Mouse (Mus musculus) liver, adult 2 months (tissue): ENCODE results near the gene Mmp15. TPM values are rescaled to one million over a fixed set of nuclear protein-coding genes. Genes with fewer than 3 reads are reported as not detected.

Experiments
- DNase-seq: peaks from one replicate; pipeline ENCODE4 v3.0.0-alpha.2; 2011; ENCODE audit warnings: low read depth, low spot score; ENCODE audit errors: extremely low read depth
- H3K27ac ChIP-seq: fragments of 200-500 bp; replicated peaks from 2 replicates; pipeline ENCODE4 v1.5.1; 2012; ENCODE audit warnings: low read depth, mild to moderate bottlenecking, control low read depth, inconsistent platforms, low read length; ENCODE audit not compliant: insufficient read depth
- H3K27me3 ChIP-seq: fragments of 200-500 bp; 2 replicates; pipeline ENCODE4 v1.6.1; 2012; ENCODE audit warnings: mild to moderate bottlenecking, moderate library complexity, low read length, inconsistent platforms; ENCODE audit not compliant: control insufficient read depth, insufficient read depth
- H3K36me3 ChIP-seq: fragments of 200-500 bp; 2 replicates; pipeline ENCODE4 v1.6.1; 2012; ENCODE audit warnings: low read length, inconsistent platforms; ENCODE audit not compliant: control insufficient read depth, insufficient read depth
- H3K4me1 ChIP-seq: fragments of 200-500 bp; 2 replicates; pipeline ENCODE4 v1.6.1; 2011; ENCODE audit warnings: low read length; ENCODE audit not compliant: control insufficient read depth, insufficient read depth
- H3K4me3 ChIP-seq: fragments of 200-500 bp; 2 replicates; pipeline ENCODE4 v1.5.1; 2011; ENCODE audit warnings: low read depth, mild to moderate bottlenecking, control low read depth, low read length, moderate library complexity; ENCODE audit not compliant: insufficient read depth
- H3K79me2 ChIP-seq: fragments of 200-500 bp; 2 replicates; pipeline ENCODE4 v1.6.1; 2012; ENCODE audit warnings: inconsistent platforms, mild to moderate bottlenecking, low read length, moderate library complexity; ENCODE audit not compliant: control insufficient read depth, insufficient read depth
- H3K9ac ChIP-seq: fragments of 200-500 bp; 2 replicates; pipeline ENCODE4 v1.6.1; 2012; ENCODE audit warnings: low read depth, mild to moderate bottlenecking, control low read depth, inconsistent platforms, low read length
- CTCF ChIP-seq: fragments of 200-500 bp; IDR thresholded peaks from 2 replicates; pipeline ENCODE4 v1.5.1; 2011; ENCODE audit warnings: low read depth, low read length, control low read depth
- POLR2A ChIP-seq: fragments of 200-500 bp; IDR thresholded peaks from 2 replicates; pipeline ENCODE4 v1.6.1; 2011; ENCODE audit warnings: low read length, control low read depth; ENCODE audit not compliant: insufficient read depth; ENCODE audit errors: extremely low read depth
- WGBS: fragments of 180-500 bp; shearing (Covaris S2); methylation state at CpG from one replicate; pipeline ENCODE4 v1.1.7; 2018; 5-methylcytosine and 5-hydroxymethylcytosine counted together
- polyA plus RNA-seq: library from polyadenylated mRNA; depleted of rRNA; stranded (reverse); fragments of >200 nt; gene quantifications from 2 replicates; pipeline ENCODE4 v1.2.3, GENCODE M21; 2012
- total RNA-seq: library from RNA; depleted of rRNA; stranded (reverse); fragments of >200 nt; gene quantifications from 2 replicates; pipeline ENCODE4 v1.2.3, GENCODE M21; 2014

Gene Mmp15
- total and polyA plus RNA-seq, 2 experiments = 6.5 to 16.5 TPM

DNA sequence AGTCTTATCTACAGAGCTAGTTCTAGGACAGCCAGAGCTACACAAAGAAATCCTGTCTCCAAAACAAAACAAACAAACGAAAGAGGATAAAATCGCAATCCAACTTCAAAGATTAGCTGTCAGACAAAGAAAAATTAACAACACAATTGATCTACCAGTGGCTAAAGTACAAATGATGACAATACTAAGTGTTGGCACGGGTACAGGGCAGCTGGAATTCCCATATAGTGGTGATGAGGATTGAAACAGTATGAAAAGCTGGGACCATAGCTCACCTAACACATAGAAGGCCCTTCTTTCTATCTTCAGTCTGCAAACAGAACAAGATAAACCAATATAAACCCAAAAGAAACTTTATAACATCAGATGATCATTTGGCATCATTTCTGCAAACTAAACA is 29.5 kb downstream of the Mmp15 start:
- Histone ChIP-seq H3K9ac (no peak overlapping the region), H3K27me3 (no peaks in the 10 kb centered on the region), H3K79me2 (no peaks in the 10 kb centered on the region), H3K4me1 (peaks cover 10% of the 10 kb centered on the region), H3K4me3 (no peak overlapping the region), H3K27ac (no peak overlapping the region), H3K36me3 (no peaks in the 10 kb centered on the region)
- DNase-seq = no peak
- 51% methylated on average over 3 of the region's 3 CpGs for WGBS
- TF ChIP-seq POLR2A = no peak
- no peak for TF ChIP-seq CTCF

DNA sequence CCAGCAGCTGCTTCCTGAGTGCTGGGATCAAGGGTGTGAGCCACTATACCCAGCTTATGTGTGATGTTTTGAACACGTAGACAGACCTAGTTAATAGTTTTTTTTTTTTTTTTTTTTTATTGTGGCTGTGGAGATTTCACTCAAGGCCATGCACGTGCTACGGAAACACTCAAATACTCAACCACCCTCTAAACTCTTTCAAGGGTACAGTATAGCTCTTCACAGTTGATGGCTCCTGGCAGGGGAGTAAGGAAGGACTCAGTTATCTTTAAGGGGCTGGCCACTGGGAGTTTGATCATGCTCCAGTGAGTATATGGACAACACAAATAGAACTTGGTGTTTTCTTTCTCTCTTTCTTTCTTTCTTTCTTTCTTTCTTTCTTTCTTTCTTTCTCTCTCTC is 32.4 kb downstream of the Mmp15 start:
- H3K79me2 ChIP-seq = no peaks in the 10 kb centered on the region
- no peaks in the 10 kb centered on the region for H3K36me3 ChIP-seq
- 95% methylated on average over 3 of the region's 3 CpGs for WGBS

DNA sequence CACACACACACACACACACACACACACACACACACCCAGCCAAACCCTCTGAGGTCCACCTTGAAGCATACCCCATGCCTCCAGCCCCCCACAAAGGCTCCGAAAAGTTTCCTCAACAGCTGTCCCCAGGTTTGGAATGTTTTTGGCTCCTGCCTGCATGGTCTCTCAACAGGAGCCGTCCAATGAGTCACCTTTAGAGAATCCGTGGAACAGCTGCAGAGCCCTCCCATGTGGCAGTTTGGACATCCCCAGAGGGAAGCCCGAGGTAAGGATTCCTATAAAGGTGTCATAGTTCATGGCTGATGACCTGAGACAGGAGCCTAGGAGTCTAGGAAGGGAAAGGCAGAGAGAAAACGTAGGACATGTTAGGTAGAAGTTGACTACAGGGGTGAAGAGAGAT is 34.0 kb downstream of the Mmp15 start:
- DNase-seq = no peak
- Histone ChIP-seq H3K79me2 (no peaks in the 10 kb centered on the region), H3K4me3 (no peak overlapping the region), H3K4me1 (no peaks in the 10 kb centered on the region), H3K27me3 (no peaks in the 10 kb centered on the region), H3K9ac (no peak overlapping the region), H3K27ac (no peak overlapping the region), H3K36me3 (no peaks in the 10 kb centered on the region)
- 88% methylated on average over 5 of the region's 5 CpGs for WGBS
- TF ChIP-seq POLR2A = no peak
- TF ChIP-seq CTCF = no peak

More for the DNA sequence above, 32.4 kb downstream of the Mmp15 start:
- H3K4me3 ChIP-seq = no peak overlapping the region
- no peak for DNase-seq
- no peaks in the 10 kb centered on the region for H3K27me3 ChIP-seq
- no peak overlapping the region for H3K27ac ChIP-seq
- H3K9ac ChIP-seq = no peak overlapping the region
- TF ChIP-seq CTCF (no peak), POLR2A (no peak)
- H3K4me1 ChIP-seq = no peaks in the 10 kb centered on the region

DNA sequence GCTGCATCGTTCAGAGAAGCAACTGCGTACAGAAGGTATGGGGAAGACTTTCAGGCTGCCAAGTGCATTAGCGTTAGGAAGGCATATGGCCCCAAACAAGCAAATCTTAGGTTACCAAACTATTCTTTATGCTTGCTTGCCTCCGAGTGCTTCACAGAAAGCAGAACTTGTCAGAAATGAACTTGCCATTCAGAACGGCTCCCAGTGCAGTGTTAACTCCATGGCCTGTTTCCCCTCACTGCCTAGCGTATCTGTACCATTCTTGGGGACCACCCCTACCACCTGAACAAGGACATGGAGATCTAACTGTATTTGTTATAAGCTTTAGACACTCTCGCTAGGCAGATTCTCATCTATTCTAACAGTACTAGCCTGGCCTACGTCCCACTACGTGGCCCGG is 35.2 kb downstream of the Mmp15 start:
- no peak overlapping the region for H3K27ac ChIP-seq
- no peak overlapping the region for H3K4me3 ChIP-seq
- 92% methylated on average over 10 of the region's 10 CpGs for WGBS
- H3K79me2 ChIP-seq = no peaks in the 10 kb centered on the region
- no peak for DNase-seq
- H3K9ac ChIP-seq = no peak overlapping the region
- H3K36me3 ChIP-seq = no peaks in the 10 kb centered on the region
- no peaks in the 10 kb centered on the region for H3K27me3 ChIP-seq
- H3K4me1 ChIP-seq = no peaks in the 10 kb centered on the region
- TF ChIP-seq POLR2A = no peak
- TF ChIP-seq CTCF = no peak

DNA sequence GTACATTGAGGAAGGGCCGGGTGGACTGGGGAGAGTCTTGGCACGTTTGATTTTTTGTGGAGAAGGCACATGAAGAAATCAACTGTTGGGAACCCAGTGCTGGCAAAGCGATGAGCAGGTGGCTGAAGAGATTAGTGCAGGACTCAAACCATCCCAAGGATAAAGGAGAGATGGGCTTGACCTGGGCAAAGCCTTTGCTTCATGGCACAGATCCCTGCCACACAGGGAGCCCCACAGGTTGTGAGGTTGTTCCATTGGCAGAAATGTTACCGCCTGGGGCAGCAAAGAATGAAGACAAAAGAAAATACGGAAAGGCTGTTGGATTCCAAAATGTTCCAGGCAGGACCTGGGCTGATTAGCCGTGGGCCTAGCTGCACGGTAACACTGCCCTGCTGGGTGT is 35.9 kb downstream of the Mmp15 start:
- Histone ChIP-seq H3K27ac (no peak overlapping the region), H3K4me1 (no peaks in the 10 kb centered on the region), H3K36me3 (no peaks in the 10 kb centered on the region), H3K4me3 (no peak overlapping the region), H3K9ac (no peak overlapping the region), H3K79me2 (no peaks in the 10 kb centered on the region), H3K27me3 (no peaks in the 10 kb centered on the region)
- no peak for DNase-seq
- TF ChIP-seq POLR2A (no peak), CTCF (no peak)
- 93% methylated on average over 7 of the region's 7 CpGs for WGBS

DNA sequence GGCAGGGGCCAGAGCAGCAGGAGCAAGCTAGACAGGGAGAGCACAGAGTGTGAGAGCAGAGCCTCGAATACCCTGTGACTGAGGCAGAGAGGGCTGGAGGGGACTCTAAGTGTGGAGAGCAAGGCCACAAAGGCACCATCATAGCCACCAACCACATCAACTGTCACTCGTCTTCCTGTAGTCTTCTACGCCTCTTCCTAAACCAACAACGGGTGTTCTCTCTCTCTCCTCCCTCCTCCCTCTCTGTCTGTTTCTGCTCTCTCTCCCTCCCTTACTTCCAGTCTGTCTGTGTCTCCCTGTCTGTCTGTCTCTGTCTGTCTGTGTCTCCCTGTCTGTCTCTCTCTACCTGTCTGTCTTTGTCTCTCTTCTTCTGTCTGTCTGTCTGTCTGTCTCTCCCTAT is 38.2 kb downstream of the Mmp15 start:
- Histone ChIP-seq H3K27ac (no peak overlapping the region), H3K36me3 (no peaks in the 10 kb centered on the region), H3K79me2 (no peaks in the 10 kb centered on the region), H3K4me1 (no peaks in the 10 kb centered on the region), H3K27me3 (no peaks in the 10 kb centered on the region), H3K4me3 (no peak overlapping the region), H3K9ac (no peak overlapping the region)
- 59% methylated on average over 4 of the region's 4 CpGs for WGBS
- TF ChIP-seq CTCF (no peak), POLR2A (no peak)
- DNase-seq = no peak

DNA sequence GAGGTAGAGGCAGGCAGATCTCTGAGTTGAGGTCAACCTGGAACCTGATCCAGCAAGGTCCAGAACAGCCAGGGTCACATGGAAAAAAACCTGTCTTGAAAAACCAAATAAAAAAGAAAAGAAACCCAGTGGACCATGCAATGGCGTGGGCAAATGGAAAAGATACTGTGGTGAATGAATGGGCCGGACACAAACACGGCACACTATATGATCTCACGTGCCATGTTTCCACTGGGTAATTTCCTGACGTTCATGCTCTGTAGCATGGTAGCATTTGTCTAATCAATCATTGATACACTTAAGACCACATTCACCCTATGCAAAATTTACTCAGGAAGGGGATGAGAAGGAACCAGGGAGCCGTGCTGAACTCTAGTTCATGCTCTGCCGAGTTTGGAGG is 39.0 kb downstream of the Mmp15 start:
- H3K4me3 ChIP-seq = no peak overlapping the region
- no peaks in the 10 kb centered on the region for H3K79me2 ChIP-seq
- no peaks in the 10 kb centered on the region for H3K4me1 ChIP-seq
- no peak overlapping the region for H3K9ac ChIP-seq
- no peak overlapping the region for H3K27ac ChIP-seq
- no peaks in the 10 kb centered on the region for H3K27me3 ChIP-seq
- no peak for DNase-seq
- TF ChIP-seq POLR2A = no peak
- WGBS = 85% methylated on average over 7 of the region's 7 CpGs
- H3K36me3 ChIP-seq = no peaks in the 10 kb centered on the region
